ENCODE assay signal across 14 mouse cellular contexts in the genomic region with DNA sequence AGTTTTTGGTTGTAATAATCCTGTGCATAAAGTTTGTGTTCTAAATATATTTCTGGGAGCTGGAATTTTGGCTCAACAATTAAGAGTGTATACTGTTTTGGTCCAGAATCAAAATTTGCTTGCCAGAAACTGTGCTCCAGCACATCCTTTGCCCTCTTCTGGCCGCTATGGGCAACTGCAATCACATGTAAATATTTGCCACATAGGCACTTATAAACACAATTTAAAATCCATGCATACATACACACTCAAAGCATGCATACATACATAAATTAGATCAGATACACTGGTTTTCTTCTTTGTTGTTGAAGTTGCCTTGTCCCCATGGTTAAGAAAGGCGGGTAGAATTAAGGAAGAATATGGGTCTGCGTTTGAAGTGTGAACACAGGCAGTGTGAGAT.
DNase-seq lines count a peak whose midpoint lies in the region; ATAC-seq and TF ChIP-seq lines count a peak whose summit lies in the region.
"Had no signal": no experiment of that assay in that cellular context is flagged by ENCODE, and none has a peak within 500 bp of the region (broad histone marks: within the 10 kb centered on the region; RNA-seq: fewer than 3 reads in every experiment).

No protein-coding gene starts in this region.

- intact Hi-C loops in left cerebral cortex, adult 2 months (cut with DNase I), result loop anchor here (2.0 kb wide), 1 partner anchor 130 kb away; no protein-coding TSS in a partner anchor

- TF ChIP-seq EP300 in MEL (IDR thresholded peaks at IDR 0.05; ENCODE audit: low read depth in 1 of 2, low read length in 2 of 2), result no peak

- H3K9ac ChIP-seq in MEL (ENCODE audit: control insufficient read depth, low read depth, low read length, poor library complexity, severe bottlenecking), result no peak overlapping the region
- H3K9ac ChIP-seq: embryonic facial prominence, embryonic 13.5 days had no signal

- no peaks in the 10 kb centered on the region for H3K9me3 ChIP-seq in MEL (replicated peaks; ENCODE audit: insufficient read depth, low read length)
- H3K9me3 ChIP-seq: embryonic facial prominence, embryonic 13.5 days had no signal

- no peak for ATAC-seq in cerebellum, adult (ENCODE audit: insufficient number of reproducible peaks, low FRiP score, low TSS enrichment)
- ATAC-seq: inflammation-experienced regulatory T-cells, adult 6 months had no signal

- H3K4me1 ChIP-seq in MEL (ENCODE audit: control insufficient read depth in 1 of 2, insufficient read depth in 2 of 2, low read length in 2 of 2), result no peaks in the 10 kb centered on the region
- H3K4me1 ChIP-seq: embryonic facial prominence, embryonic 13.5 days had no signal

- DNase-seq in cerebellum, postnatal 10 days, result peak; percentile 34 to 56
- DNase-seq in left cerebral cortex, adult 2 months (ENCODE audit: extremely low spot score in 1 of 2, low spot score in 2 of 2), result no peak
- no peak for DNase-seq in left cerebral cortex, adult 18-20 months (ENCODE audit: low spot score in 2 of 2)
- DNase-seq in MEL (ENCODE audit: low read depth, low spot score), result peak; percentile 10
- DNase-seq in embryo, embryonic 9.5 days (ENCODE audit: extremely low spot score), result peak; percentile 1
- DNase-seq in urinary bladder, postnatal 36 days (ENCODE audit: low spot score in 2 of 2), result no peak
- no peak for DNase-seq in layer of hippocampus, postnatal 10 days (ENCODE audit: low spot score in 2 of 2)
- DNase-seq: adrenal gland, postnatal 25 days; B cell, adult 2 months; cerebellum, adult 11-12 months; lung, postnatal 10 days had no signal

- no peak overlapping the region for H3K4me3 ChIP-seq in left cerebral cortex, adult 2 months
- no peak overlapping the region for H3K4me3 ChIP-seq in MEL (ENCODE audit: control insufficient read depth in 1 of 2, insufficient read depth in 1 of 2, low read depth in 2 of 2, low read length in 2 of 2)
- H3K4me3 ChIP-seq: embryonic facial prominence, embryonic 13.5 days had no signal

- H3K36me3 ChIP-seq in MEL (ENCODE audit: control insufficient read depth in 1 of 2, insufficient read depth in 2 of 2, low read length in 2 of 2), result no peaks in the 10 kb centered on the region
- H3K36me3 ChIP-seq: embryonic facial prominence, embryonic 13.5 days had no signal

- H3K27me3 ChIP-seq in MEL (ENCODE audit: control insufficient read depth in 1 of 2, insufficient read depth in 2 of 2, low read length in 2 of 2), result no peaks in the 10 kb centered on the region
- H3K27me3 ChIP-seq: embryonic facial prominence, embryonic 13.5 days had no signal

- no peak; the same call in 1 of the 2 replicates for TF ChIP-seq RAD21 in MEL (IDR thresholded peaks at IDR 0.05; ENCODE audit: low read depth, low read length)

- peak; percentile 54 for TF ChIP-seq CTCF in left cerebral cortex, adult 2 months (IDR thresholded peaks at IDR 0.05)
- TF ChIP-seq CTCF in MEL (IDR thresholded peaks at IDR 0.05 in 2 of 3, conservative IDR thresholded peaks at IDR 0.05 in 1 of 3; ENCODE audit: control insufficient read depth in 1 of 3, insufficient read depth in 1 of 3, low read depth in 2 of 3, low read length in 3 of 3, poor library complexity in 1 of 3, severe bottlenecking in 1 of 3), result peak; percentile 35 to 43 (median 39); a peak in 5 of 6 replicates

- no peak overlapping the region for H3K27ac ChIP-seq in left cerebral cortex, adult 2 months
- H3K27ac ChIP-seq in MEL (ENCODE audit: control insufficient read depth, low read depth, low read length), result no peak overlapping the region
- H3K27ac ChIP-seq: embryonic facial prominence, embryonic 13.5 days had no signal

- no peaks in the 10 kb centered on the region for H3K79me2 ChIP-seq in MEL (ENCODE audit: control insufficient read depth, insufficient read depth, low read length, poor library complexity)

- no peak for TF ChIP-seq POLR2A in MEL (IDR thresholded peaks at IDR 0.05; ENCODE audit: control insufficient read depth in 1 of 2, insufficient read depth in 1 of 2, low read depth in 1 of 2, low read length in 2 of 2, poor library complexity in 1 of 2)

TF ChIP-seq in MEL, 35 proteins besides CTCF, POLR2A, EP300 and RAD21:
- TF ChIP-seq CHD2 (IDR thresholded peaks at IDR 0.05; ENCODE audit: low read length) (no peak), MYB (IDR thresholded peaks at IDR 0.05; ENCODE audit: low read depth, low read length) (no peak), SMC3 (IDR thresholded peaks at IDR 0.05; ENCODE audit: low read depth, low read length) (peak; percentile 47)
TF ChIP-seq in MEL: peak in this region for 1.

Comparison
In these comparisons a context has a peak if more than half of its experiments do, and no peak if none do; other contexts are left out.
1. DNase-seq: peak in cerebellum, postnatal 10 days (2 of 2), MEL (single experiment) and embryo, embryonic 9.5 days (single experiment); none in left cerebral cortex, adult 2 months (0 of 2), left cerebral cortex, adult 18-20 months (0 of 2), urinary bladder, postnatal 36 days (0 of 2) and layer of hippocampus, postnatal 10 days (0 of 2).